Mouse (Mus musculus) hindbrain, embryonic 10.5 days (tissue): ENCODE data around the gene Rtl6. TPM values are rescaled to one million over a fixed set of nuclear protein-coding genes. Genes with fewer than 3 reads are reported as not detected.

Source experiments
- DNase-seq: peaks from one replicate; pipeline ENCODE4 v3.0.0-alpha.2; 2017; ENCODE audit warnings: low spot score
- H3K27ac ChIP-seq: fragments of 300-500 bp; sonication (generic); 2 replicates; pipeline ENCODE4 v1.5.1; 2016; ENCODE audit warnings: mild to moderate bottlenecking, moderate library complexity
- H3K27me3 ChIP-seq: fragments of 300-500 bp; sonication (generic); 2 replicates; pipeline ENCODE4 v1.6.1; 2016; ENCODE audit warnings: mild to moderate bottlenecking; ENCODE audit not compliant: poor library complexity, insufficient read depth, severe bottlenecking
- H3K36me3 ChIP-seq: fragments of 300-500 bp; sonication (generic); 2 replicates; pipeline ENCODE4 v1.6.1; 2016; ENCODE audit warnings: mild to moderate bottlenecking, moderate library complexity
- H3K4me1 ChIP-seq: fragments of 300-500 bp; sonication (generic); replicated peaks from 2 replicates; pipeline ENCODE4 v1.6.1; 2016; ENCODE audit warnings: mild to moderate bottlenecking
- H3K4me3 ChIP-seq: fragments of 300-500 bp; sonication (generic); 2 replicates; pipeline ENCODE4 v1.5.1; 2016; ENCODE audit warnings: mild to moderate bottlenecking, moderate library complexity
- H3K9me3 ChIP-seq: fragments of 300-500 bp; sonication (generic); 2 replicates; pipeline ENCODE4 v1.6.1; 2016; ENCODE audit warnings: mild to moderate bottlenecking, moderate library complexity
- WGBS: fragments of 180-500 bp; shearing (Covaris S2); methylation state at CpG from one replicate; pipeline ENCODE4 v1.1.7; 2016; 5-methylcytosine and 5-hydroxymethylcytosine counted together
- polyA plus RNA-seq: library from polyadenylated mRNA; unstranded; fragments of >200 nt; fragmentation: Nextera tagmentation; extraction: Ambion mirVana; gene quantifications from 2 replicates; pipeline ENCODE4 v1.2.1, GENCODE M21; 2016

Rtl6 gene
- polyA plus RNA-seq: 27.2 and 38.2 TPM in 2 replicates

DNA sequence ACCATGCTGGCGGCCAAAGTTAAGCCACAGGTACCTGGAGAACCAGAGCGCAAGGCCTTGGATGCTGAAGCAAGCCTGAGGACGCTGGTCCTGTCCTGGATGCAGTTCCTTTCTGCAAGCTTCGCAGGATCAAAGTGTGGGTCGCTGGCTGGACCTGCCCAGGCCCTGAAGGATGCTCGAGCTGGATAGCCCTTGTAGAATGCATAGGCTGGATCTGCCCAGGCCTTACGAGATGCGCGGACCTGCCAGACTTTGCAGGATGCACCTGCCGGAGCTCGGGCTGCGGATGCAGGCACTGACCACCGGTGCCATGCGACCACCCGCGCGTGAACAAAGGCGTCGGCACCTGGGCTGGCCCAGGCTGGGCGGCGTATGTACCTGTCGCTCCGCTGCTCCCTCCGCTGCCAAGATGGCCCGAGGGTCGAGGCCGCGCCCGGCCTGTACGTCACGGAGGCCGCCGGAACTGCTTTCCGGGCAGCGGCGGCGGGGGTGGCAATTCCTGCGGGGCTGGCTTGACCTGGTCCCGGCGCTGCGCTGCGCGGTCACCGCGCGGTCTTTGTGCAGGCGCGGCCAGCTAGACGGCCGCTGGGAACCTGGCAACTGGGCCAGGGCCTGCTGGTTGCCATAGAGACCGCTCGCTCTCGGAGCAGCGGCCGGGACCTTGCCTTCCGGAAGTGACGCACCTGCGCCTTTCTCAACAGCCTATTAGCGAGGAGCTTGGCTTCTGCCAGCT lies at the start of gene Rtl6:
TSS of gene Rtl6 (minus strand) at position 635 of the 733 bp plus-strand sequence.
- peaks cover 43% of the 10 kb centered on the region for H3K36me3 ChIP-seq
- H3K4me1 ChIP-seq: peaks cover 44% of the 10 kb centered on the region
- H3K9me3 ChIP-seq: peaks cover 11% of the 10 kb centered on the region
- peak within 1 kb of the TSS; percentile 68 for H3K4me3 ChIP-seq
- H3K27me3 ChIP-seq: peaks cover 10% of the 10 kb centered on the region
- DNase-seq: peak; percentile 95
- WGBS: 11% methylated on average over 59 of the region's 59 CpGs
- H3K27ac ChIP-seq: peak within 1 kb of the TSS; percentile 97

DNA sequence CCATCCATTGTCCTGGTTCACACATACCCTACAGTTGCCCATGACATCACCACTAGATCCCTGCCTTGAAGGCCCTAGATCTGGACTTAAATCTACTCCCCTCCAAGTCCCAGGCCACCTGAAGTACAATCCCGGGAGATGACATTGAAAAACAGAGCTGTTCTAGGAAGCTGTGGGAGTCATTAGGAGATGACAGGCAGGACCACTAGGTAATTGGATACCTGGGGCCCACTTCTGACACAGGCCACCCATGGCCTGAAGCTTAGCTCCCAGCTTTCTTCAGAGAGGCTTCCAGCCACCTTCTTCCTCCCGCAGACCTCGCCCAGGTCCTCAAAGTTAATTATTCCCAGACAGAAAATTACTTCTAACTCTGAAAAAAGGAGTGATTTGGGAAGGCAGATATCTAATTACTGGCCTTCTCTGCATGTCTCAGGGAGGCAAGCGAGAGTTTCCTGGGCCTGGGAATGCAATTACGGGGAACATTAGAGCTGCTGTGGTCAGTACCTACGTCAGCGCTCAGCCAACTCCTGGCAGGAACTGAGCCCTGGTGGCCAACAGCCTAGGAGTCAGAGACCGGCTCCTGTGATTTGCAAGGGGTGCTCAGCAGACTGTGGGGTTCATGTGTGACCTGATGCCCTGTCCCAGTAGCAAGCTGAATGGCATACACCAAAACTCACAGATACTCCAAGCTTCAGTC lies 45.8 kb upstream of the Rtl6 start:
- WGBS: 72% methylated on average over 8 of the region's 8 CpGs
- DNase-seq: no peak
- Histone ChIP-seq H3K27ac (0 out of 2 replicates have a peak overlapping the region, but pooled peaks have one; percentile 69), H3K4me3 (no peak overlapping the region), H3K27me3 (no peaks in the 10 kb centered on the region), H3K9me3 (peaks cover 11% of the 10 kb centered on the region), H3K36me3 (no peaks in the 10 kb centered on the region), H3K4me1 (peaks cover 26% of the 10 kb centered on the region)

DNA sequence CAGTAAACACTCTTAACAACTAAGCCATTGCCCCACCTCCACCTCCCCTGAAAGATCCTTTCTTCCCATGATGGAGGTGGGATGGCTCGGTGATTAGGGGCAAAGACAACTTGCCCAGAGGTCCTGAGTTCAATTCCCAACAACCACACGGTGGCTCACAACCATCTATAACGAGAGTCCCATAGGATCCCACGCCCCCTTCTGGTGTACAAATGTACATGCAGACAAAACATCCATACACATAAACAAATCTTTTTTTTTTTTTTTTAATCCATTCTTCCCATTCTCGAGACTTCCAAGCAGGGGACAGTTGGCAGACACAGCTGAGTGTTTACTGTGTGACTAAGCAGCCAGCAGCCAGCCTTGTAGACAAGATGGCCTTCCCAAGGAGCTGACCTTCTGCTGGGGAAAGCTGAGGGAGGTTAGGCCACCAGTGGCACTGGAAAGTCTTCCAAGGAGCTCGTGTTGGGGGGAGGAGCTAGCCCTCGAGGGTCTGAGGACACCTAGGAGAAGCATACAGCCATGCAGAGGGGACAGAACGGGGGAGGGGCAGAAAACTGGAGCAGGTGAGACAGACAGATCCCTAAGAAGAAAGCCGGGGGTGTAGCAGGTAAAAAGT lies 43.5 kb upstream of the Rtl6 start:
- no peak overlapping the region for H3K4me3 ChIP-seq
- WGBS: 76% methylated on average over 9 of the region's 9 CpGs
- no peak overlapping the region for H3K27ac ChIP-seq
- peaks cover 26% of the 10 kb centered on the region for H3K4me1 ChIP-seq
- no peak for DNase-seq
- H3K36me3 ChIP-seq: no peaks in the 10 kb centered on the region
- H3K27me3 ChIP-seq: no peaks in the 10 kb centered on the region
- H3K9me3 ChIP-seq: 0 out of 2 replicates have a peak, but pooled peaks cover 3% of the 10 kb centered on the region

DNA sequence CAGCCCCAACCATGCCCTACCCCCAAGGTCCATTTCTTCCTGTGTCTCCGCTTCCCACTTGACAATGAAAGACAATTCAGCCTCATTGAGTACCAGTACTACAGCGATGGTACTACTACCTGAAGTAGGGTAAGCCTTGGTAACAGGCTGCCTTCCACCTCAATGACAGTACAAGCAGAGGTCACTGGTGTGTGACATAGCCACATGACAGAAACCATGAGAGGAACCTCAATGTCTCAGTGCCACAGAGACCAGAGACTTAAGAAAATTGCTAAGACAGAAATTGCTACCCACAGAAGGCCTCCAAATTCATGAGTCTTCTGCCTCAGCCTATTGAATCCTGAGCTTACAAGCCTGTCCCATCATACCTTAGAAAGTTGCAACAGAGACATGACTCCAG lies 41.3 kb upstream of the Rtl6 start:
- Histone ChIP-seq H3K27ac (no peak overlapping the region), H3K27me3 (no peaks in the 10 kb centered on the region), H3K36me3 (no peaks in the 10 kb centered on the region), H3K9me3 (no peaks in the 10 kb centered on the region), H3K4me3 (no peak overlapping the region), H3K4me1 (peaks cover 33% of the 10 kb centered on the region)
- WGBS: 89% methylated on average over 2 of the region's 2 CpGs
- no peak for DNase-seq

DNA sequence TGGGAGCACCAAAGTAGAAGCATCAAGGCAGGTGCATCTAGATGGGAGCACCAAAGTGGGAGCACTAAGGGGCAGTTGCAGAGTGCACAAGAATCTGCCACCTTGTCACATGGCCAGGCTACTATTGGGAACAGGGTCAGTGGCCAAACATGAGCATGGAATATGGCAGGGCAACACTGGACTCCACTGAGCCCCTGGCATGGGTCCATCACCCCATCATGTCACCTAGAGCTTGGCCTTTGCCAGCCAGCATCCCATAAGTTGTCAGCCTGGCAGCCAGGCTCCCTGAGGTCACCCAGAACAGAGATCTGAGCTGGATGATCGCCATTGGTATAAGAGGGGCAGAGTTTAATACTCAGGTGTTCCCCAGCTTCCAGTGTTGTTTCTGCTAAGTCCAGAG lies 40.2 kb upstream of the Rtl6 start:
- H3K27ac ChIP-seq: no peak overlapping the region
- H3K27me3 ChIP-seq: no peaks in the 10 kb centered on the region
- H3K4me3 ChIP-seq: no peak overlapping the region
- 85% methylated on average over 1 of the region's 1 CpGs for WGBS
- H3K9me3 ChIP-seq: no peaks in the 10 kb centered on the region
- no peak for DNase-seq
- H3K36me3 ChIP-seq: no peaks in the 10 kb centered on the region
- peaks cover 33% of the 10 kb centered on the region for H3K4me1 ChIP-seq

DNA sequence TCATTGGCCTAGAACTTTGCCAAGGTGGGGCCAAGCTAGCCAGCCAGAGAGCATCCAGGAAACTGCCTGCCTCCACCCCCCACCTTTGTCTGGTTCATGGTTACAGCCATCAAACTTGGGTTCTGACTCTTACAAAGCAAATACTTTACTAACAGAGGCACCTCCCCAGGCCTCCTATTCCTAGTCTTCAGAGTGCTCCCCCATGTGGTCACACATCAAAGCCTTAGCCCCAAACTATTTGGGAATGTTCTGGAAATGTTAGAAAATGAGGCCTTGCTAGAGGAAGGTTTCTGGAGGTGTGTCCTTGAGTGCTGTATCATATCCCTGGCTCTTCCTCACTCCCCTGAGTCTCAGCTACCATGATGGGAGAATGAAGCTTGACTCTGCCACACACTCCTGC lies 39.4 kb upstream of the Rtl6 start:
- no peaks in the 10 kb centered on the region for H3K9me3 ChIP-seq
- DNase-seq: no peak
- H3K4me1 ChIP-seq: peaks cover 40% of the 10 kb centered on the region
- H3K27me3 ChIP-seq: 0 out of 2 replicates have a peak, but pooled peaks cover 8% of the 10 kb centered on the region
- H3K36me3 ChIP-seq: no peaks in the 10 kb centered on the region
- no peak overlapping the region for H3K4me3 ChIP-seq
- no peak overlapping the region for H3K27ac ChIP-seq

DNA sequence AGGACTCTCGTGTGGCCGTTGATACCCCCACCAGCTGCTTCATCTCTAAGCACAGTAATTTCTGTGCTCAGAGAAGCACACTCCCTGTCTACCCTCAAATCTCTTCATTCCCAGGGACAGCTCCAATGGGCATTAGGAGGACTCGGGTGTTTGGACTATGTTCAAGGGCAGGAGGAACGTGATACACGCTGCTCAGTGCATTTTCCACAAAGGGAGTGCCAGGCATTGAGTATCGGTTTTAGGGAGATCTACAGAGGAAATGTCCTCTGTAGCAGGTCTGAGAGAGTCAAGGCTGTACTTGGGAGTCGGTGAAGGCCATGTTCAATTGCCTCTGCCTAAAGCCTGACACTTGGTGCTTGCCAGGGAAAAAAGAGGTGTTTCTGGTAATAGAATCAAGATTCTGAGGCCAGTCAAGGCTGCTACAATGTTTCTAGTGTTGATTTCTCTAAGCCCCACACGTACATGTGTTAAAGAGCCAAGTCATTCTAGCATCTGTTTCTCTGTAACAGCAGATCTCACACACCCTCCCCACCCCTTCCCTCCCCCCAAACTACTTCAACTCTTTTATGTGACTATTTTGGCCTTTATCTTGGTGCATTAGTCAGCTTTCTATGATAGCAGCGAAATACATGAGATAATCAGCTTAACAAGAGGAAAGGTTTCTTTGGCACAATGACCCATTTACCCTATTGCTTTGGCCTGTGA lies 37.8 kb upstream of the Rtl6 start:
- H3K4me1 ChIP-seq: peaks cover 51% of the 10 kb centered on the region
- H3K36me3 ChIP-seq: no peaks in the 10 kb centered on the region
- 0 out of 2 replicates have a peak, but pooled peaks cover 8% of the 10 kb centered on the region for H3K27me3 ChIP-seq
- no peak overlapping the region for H3K27ac ChIP-seq
- WGBS: 82% methylated on average over 9 of the region's 9 CpGs
- no peak overlapping the region for H3K4me3 ChIP-seq
- no peak for DNase-seq
- H3K9me3 ChIP-seq: no peaks in the 10 kb centered on the region

DNA sequence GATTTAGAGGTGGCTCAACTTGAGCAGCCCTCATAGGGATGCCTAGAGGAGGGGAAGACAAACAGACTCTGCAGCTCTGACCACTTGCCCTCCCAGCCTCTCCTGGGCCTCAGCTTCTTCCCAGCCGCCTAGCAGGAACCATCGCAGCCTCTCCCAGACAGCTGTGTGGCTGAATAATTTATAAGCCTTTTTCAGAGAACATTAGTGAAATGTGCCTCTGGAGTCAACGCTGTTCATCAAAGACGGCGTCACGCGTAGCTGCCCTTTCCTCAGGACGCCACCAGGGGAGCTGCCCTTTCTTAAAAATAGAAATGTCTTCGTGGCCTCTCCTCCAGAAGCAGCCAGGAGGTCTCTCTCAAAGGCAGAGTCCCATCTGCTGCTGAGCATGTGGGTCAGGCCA lies 35.9 kb upstream of the Rtl6 start:
- Histone ChIP-seq H3K27ac (peak overlapping the region; percentile 29), H3K4me1 (peaks cover 47% of the 10 kb centered on the region)
- DNase-seq: peak; percentile 64

DNA sequence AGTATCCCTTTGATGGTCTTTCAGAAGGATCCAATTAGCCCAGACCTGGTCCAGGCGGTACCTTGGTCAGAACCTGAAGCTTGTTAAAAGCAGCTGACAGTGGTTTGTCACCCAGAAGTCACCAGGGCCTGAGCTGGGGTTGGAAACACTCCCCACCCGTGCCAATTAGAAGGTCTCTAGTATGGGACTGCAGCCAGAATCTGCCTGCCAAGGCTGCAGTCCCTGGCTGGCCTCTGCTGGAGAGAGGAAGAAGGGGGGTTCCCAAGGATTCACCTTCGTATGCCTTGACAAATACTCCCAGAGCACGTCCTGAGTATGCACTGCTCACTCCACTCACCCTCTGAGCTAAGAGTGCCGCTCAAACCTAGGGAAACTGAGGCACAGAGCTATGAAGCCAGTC lies 34.6 kb upstream of the Rtl6 start:
- DNase-seq: no peak
- H3K36me3 ChIP-seq: no peaks in the 10 kb centered on the region
- 79% methylated on average over 5 of the region's 5 CpGs for WGBS
- no peak overlapping the region for H3K4me3 ChIP-seq
- H3K27me3 ChIP-seq: 0 out of 2 replicates have a peak, but pooled peaks cover 8% of the 10 kb centered on the region
- no peaks in the 10 kb centered on the region for H3K9me3 ChIP-seq
- H3K27ac ChIP-seq: peak overlapping the region; percentile 29
- peaks cover 52% of the 10 kb centered on the region for H3K4me1 ChIP-seq

More for the DNA sequence above, 35.9 kb upstream of the Rtl6 start:
- Histone ChIP-seq H3K27me3 (0 out of 2 replicates have a peak, but pooled peaks cover 8% of the 10 kb centered on the region), H3K36me3 (no peaks in the 10 kb centered on the region), H3K9me3 (no peaks in the 10 kb centered on the region), H3K4me3 (no peak overlapping the region)
- 20% methylated on average over 9 of the region's 9 CpGs for WGBS

DNA sequence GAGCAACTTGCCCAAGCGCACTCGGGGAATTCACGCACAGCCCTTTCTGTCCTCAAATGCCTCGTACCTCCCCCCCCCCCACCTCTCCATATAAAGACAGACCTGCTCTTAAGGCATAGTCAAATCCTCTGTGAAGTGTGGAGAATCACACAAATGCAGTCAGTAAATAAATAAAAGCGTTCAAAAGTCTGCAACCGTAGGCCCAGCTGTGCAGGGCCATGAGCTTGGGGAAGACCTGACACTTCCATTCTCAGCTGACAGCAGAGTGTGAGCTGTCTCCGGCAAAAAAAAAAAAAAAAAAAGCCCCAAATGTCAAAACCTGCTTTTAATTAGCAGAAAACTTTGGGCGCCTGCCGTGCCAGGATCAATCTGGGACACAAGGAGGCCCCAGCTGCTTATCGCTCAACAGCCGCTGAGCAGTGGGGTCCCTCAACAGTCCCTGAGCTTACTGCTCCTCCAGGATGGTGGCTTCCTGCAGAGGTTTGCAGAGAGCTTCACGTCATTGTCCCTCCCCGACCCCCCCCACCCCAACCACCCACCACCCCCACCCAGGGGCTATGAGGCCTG lies 34.0 kb upstream of the Rtl6 start:
- Histone ChIP-seq H3K27ac (peak overlapping the region; percentile 29; the same call in 1 of the 2 replicates), H3K27me3 (0 out of 2 replicates have a peak, but pooled peaks cover 8% of the 10 kb centered on the region), H3K4me1 (peaks cover 52% of the 10 kb centered on the region), H3K36me3 (no peaks in the 10 kb centered on the region), H3K4me3 (no peak overlapping the region), H3K9me3 (no peaks in the 10 kb centered on the region)
- WGBS: 35% methylated on average over 13 of the region's 13 CpGs
- peak; percentile 40 for DNase-seq

DNA sequence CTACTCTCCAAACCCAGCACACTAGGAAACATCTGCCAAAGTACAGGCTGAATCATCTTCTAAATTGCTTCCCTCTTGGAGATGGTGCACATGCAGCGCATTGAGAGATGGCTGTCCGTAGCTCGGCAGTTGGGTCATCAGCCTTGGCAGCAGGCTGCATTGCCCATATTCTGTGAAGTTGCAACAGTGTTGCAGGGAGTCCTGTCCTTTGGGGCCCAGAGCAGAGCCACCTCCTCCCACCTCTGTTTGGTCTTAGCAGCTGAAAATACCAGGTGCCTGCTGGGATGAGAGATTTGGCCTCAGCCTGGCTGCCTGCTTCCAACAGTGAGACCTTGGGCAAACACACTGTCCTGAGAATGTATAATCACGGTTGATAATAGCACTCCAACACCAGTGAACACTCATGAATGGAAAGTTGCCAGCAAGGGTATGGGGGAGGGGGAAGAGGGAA lies 30.8 kb upstream of the Rtl6 start:
- Histone ChIP-seq H3K4me1 (peaks cover 39% of the 10 kb centered on the region), H3K27me3 (0 out of 2 replicates have a peak, but pooled peaks cover 8% of the 10 kb centered on the region), H3K36me3 (no peaks in the 10 kb centered on the region), H3K9me3 (no peaks in the 10 kb centered on the region), H3K27ac (peak overlapping the region; percentile 40; the same call in 1 of the 2 replicates), H3K4me3 (no peak overlapping the region)
- DNase-seq: no peak
- WGBS: 62% methylated on average over 4 of the region's 4 CpGs

DNA sequence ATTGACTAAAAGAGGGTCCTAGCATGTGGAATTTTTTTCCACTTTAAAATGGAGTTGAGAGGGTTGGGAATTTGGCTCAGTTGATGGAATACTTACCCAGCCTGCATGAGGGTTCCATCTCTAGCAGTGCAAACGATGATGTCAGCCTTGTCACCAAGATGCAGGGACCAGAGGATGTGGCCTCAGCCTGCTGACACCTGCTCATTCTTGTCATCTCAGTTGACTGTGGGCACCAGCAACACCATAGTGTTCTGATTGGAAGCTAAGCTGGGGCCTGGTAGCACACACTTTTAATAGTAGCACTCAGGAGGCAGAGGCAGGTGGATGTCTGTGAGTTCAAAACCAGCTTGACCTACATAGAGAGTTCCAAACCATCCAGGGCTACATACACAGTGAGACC lies 21.0 kb upstream of the Rtl6 start:
- H3K27me3 ChIP-seq: no peaks in the 10 kb centered on the region
- WGBS: 85% methylated on average over 1 of the region's 1 CpGs

More for the DNA sequence above, 21.0 kb upstream of the Rtl6 start:
- no peak overlapping the region for H3K27ac ChIP-seq
- H3K36me3 ChIP-seq: no peaks in the 10 kb centered on the region
- peaks cover 6% of the 10 kb centered on the region for H3K4me1 ChIP-seq
- H3K4me3 ChIP-seq: no peak overlapping the region
- no peaks in the 10 kb centered on the region; the same call in 1 of the 2 replicates for H3K9me3 ChIP-seq
- DNase-seq: no peak
